Mouse (Mus musculus): ENCODE measurements around the gene Trpm3. TPM values are rescaled to one million over a fixed set of nuclear protein-coding genes. Genes with fewer than 3 reads are reported as not detected.

Gene Trpm3
- total and polyA plus RNA-seq, 3 experiments: 0.49 TPM; not detected in 2

DNA sequence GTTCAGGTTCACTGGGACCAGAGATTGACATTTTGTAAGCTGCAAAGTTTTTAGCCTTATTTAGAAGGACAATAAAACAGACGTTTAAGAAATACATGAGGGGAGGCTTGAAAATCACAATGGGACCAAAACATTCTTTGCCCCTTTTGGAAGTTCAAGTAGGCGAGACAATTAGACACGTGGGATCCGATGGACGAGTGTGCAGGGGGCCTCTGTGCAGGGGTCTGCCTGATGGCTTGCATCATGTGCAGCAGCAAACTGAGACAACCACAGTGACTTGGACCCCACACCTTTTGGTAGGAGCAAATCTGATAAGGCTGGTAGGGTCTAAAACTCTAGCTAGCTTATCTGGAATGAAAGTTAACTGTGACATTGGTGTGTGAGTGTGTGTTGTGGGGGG, 188.4 kb downstream of the Trpm3 start:
- Histone ChIP-seq H3K4me3 (ENCODE audit: low read depth, low read length) (no peak overlapping the region), H3K4me1 (ENCODE audit: insufficient read depth, low read depth, low read length) (no peaks in the 10 kb centered on the region), H3K9me3 (replicated peaks) (no peaks in the 10 kb centered on the region), H3K36me3 (replicated peaks) (no peaks in the 10 kb centered on the region), H3K27me3 (ENCODE audit: insufficient read depth, low read length) (no peaks in the 10 kb centered on the region)
- TF ChIP-seq GATA1 (IDR thresholded peaks at IDR 0.05; ENCODE audit: borderline replicate concordance, low read length) (no peak), TAL1 (conservative IDR thresholded peaks at IDR 0.05; ENCODE audit: low read depth, low read length) (no peak), CTCF (IDR thresholded peaks at IDR 0.05; ENCODE audit: low read depth, low read length) (no peak), GATA2 (IDR thresholded peaks at IDR 0.05; ENCODE audit: borderline replicate concordance, low read depth, low read length) (no peak), POLR2AphosphoS5 (IDR thresholded peaks at IDR 0.05; ENCODE audit: insufficient replicate concordance, low read depth, low read length) (no peak)
- no peak for DNase-seq (ENCODE audit: low spot score)
- no peak for ATAC-seq (ENCODE audit: extremely low read depth, insufficient number of reproducible peaks, low FRiP score, poor library complexity, severe bottlenecking)

DNA sequence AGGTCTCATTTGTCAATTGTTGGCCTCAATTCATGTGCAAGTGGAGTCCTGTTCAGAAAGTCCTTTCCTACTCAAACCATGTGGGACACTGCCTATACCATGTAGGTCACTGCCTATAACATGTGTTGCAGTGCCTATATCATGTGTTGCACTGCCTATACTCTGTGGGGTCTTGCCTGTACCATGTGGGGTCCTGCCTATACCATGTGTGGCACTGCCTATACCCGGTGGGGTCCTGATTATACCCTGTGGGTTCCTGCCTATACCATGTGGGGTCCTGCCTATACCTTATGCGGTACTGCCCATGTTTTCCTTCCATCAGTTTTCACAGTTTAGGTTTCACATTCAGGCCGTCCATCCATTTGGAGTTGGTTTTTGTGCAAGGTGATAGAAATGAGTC, 197.4 kb downstream of the Trpm3 start:
- no peaks in the 10 kb centered on the region for H3K36me3 ChIP-seq (replicated peaks)
- no peaks in the 10 kb centered on the region for H3K9me3 ChIP-seq (replicated peaks)
- no peak for TF ChIP-seq TAL1 (conservative IDR thresholded peaks at IDR 0.05; ENCODE audit: low read depth, low read length)
- TF ChIP-seq CTCF (IDR thresholded peaks at IDR 0.05; ENCODE audit: low read depth, low read length): no peak
- no peak for TF ChIP-seq POLR2AphosphoS5 (IDR thresholded peaks at IDR 0.05; ENCODE audit: insufficient replicate concordance, low read depth, low read length)
- TF ChIP-seq GATA2 (IDR thresholded peaks at IDR 0.05; ENCODE audit: borderline replicate concordance, low read depth, low read length): no peak
- TF ChIP-seq GATA1 (IDR thresholded peaks at IDR 0.05; ENCODE audit: borderline replicate concordance, low read length): no peak
- ATAC-seq (ENCODE audit: extremely low read depth, insufficient number of reproducible peaks, low FRiP score, poor library complexity, severe bottlenecking) (no peak), DNase-seq (ENCODE audit: low spot score) (no peak)
- H3K27me3 ChIP-seq (ENCODE audit: insufficient read depth, low read length): no peaks in the 10 kb centered on the region
- H3K4me3 ChIP-seq (ENCODE audit: low read depth, low read length): no peak overlapping the region
- H3K4me1 ChIP-seq (ENCODE audit: insufficient read depth, low read depth, low read length): no peaks in the 10 kb centered on the region

DNA sequence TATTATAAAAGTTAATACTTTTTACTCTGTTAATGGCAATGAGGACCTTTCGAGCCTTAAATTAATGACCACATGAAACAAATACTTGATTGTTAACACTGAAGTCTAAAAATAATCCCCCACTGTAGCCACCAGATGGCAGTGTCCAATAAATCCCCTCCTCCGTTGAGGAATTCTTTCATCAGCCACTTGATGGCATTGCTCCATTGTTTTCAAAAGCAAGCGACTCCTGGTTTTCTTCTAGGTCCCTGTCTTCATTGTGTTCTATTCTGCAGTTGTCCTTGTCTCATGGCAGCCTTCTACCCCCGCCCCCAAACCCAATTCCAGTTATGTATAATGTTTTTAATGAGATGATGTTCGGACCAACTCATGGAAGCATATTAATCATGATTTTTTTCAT, 198.6 kb downstream of the Trpm3 start:
- Histone ChIP-seq H3K27me3 (ENCODE audit: insufficient read depth, low read length) (no peaks in the 10 kb centered on the region), H3K36me3 (replicated peaks) (no peaks in the 10 kb centered on the region), H3K4me3 (ENCODE audit: low read depth, low read length) (no peak overlapping the region), H3K9me3 (replicated peaks) (no peaks in the 10 kb centered on the region), H3K4me1 (ENCODE audit: insufficient read depth, low read depth, low read length) (no peaks in the 10 kb centered on the region)
- TF ChIP-seq GATA1 (IDR thresholded peaks at IDR 0.05; ENCODE audit: borderline replicate concordance, low read length): no peak
- no peak for TF ChIP-seq GATA2 (IDR thresholded peaks at IDR 0.05; ENCODE audit: borderline replicate concordance, low read depth, low read length)
- TF ChIP-seq TAL1 (conservative IDR thresholded peaks at IDR 0.05; ENCODE audit: low read depth, low read length): no peak
- TF ChIP-seq CTCF (IDR thresholded peaks at IDR 0.05; ENCODE audit: low read depth, low read length): no peak
- no peak for TF ChIP-seq POLR2AphosphoS5 (IDR thresholded peaks at IDR 0.05; ENCODE audit: insufficient replicate concordance, low read depth, low read length)
- DNase-seq (ENCODE audit: low spot score) (peak; percentile 1), ATAC-seq (ENCODE audit: extremely low read depth, insufficient number of reproducible peaks, low FRiP score, poor library complexity, severe bottlenecking) (no peak)

DNA sequence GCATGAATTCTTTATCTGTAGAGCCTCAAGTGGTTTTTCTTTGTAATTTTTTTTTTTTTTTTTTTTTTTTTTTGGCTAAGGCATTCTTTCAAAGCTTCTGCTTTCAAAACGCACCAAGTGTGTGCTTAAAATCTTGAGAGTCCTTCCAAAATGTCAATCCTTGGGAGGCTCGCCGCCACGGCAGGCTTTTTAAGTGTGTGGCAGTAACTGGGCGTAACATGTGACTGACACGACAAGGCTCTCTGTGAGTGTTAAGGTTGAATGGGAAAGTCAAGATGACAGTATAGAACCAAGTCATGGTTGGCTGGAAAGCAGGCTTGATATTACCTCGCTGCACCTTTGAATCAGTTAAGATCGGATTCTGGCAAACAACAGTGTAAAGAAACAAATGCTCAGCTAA, 200.1 kb downstream of the Trpm3 start:
- TF ChIP-seq TAL1 (conservative IDR thresholded peaks at IDR 0.05; ENCODE audit: low read depth, low read length): no peak
- no peak for TF ChIP-seq GATA1 (IDR thresholded peaks at IDR 0.05; ENCODE audit: borderline replicate concordance, low read length)
- TF ChIP-seq GATA2 (IDR thresholded peaks at IDR 0.05; ENCODE audit: borderline replicate concordance, low read depth, low read length): no peak
- TF ChIP-seq POLR2AphosphoS5 (IDR thresholded peaks at IDR 0.05; ENCODE audit: insufficient replicate concordance, low read depth, low read length): no peak
- TF ChIP-seq CTCF (IDR thresholded peaks at IDR 0.05; ENCODE audit: low read depth, low read length): no peak
- H3K4me1 ChIP-seq (ENCODE audit: insufficient read depth, low read depth, low read length): no peaks in the 10 kb centered on the region
- H3K9me3 ChIP-seq (replicated peaks): no peaks in the 10 kb centered on the region
- DNase-seq (ENCODE audit: low spot score): no peak
- no peaks in the 10 kb centered on the region for H3K36me3 ChIP-seq (replicated peaks)
- no peak overlapping the region for H3K4me3 ChIP-seq (ENCODE audit: low read depth, low read length)
- ATAC-seq (ENCODE audit: extremely low read depth, insufficient number of reproducible peaks, low FRiP score, poor library complexity, severe bottlenecking): no peak
- no peaks in the 10 kb centered on the region for H3K27me3 ChIP-seq (ENCODE audit: insufficient read depth, low read length)

DNA sequence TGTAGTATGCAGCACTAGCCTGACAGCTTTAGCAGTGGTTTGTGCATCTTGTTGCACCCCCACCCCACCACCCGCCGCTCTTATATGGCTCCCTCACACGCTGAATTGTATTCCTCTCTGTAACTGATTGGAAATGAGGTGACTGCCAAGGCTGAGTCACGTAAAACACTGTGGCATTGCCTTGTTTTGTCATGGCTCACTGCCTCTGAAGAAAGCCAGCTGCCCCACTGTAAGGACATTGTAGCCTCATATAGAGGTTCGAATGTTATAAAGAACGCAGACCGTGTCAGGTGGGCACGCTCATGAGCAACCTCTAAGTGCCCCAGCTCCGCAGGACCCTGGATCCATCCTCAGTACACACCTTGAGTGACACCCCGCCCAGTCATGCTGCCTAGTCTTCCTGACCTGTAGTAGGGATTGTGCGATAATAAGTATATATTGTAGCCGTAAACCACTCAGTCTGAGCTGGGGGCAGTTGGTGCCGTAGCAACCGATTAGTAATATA, 215.2 kb downstream of the Trpm3 start:
- ATAC-seq (ENCODE audit: extremely low read depth, insufficient number of reproducible peaks, low FRiP score, poor library complexity, severe bottlenecking): no peak
- no peak overlapping the region for H3K4me3 ChIP-seq (ENCODE audit: low read depth, low read length)
- H3K27me3 ChIP-seq (ENCODE audit: insufficient read depth, low read length): no peaks in the 10 kb centered on the region
- H3K9me3 ChIP-seq (replicated peaks): no peaks in the 10 kb centered on the region
- TF ChIP-seq GATA1 (IDR thresholded peaks at IDR 0.05; ENCODE audit: borderline replicate concordance, low read length): no peak
- no peak for TF ChIP-seq POLR2AphosphoS5 (IDR thresholded peaks at IDR 0.05; ENCODE audit: insufficient replicate concordance, low read depth, low read length)
- TF ChIP-seq TAL1 (conservative IDR thresholded peaks at IDR 0.05; ENCODE audit: low read depth, low read length): no peak
- no peak for TF ChIP-seq GATA2 (IDR thresholded peaks at IDR 0.05; ENCODE audit: borderline replicate concordance, low read depth, low read length)
- TF ChIP-seq CTCF (IDR thresholded peaks at IDR 0.05; ENCODE audit: low read depth, low read length): no peak
- DNase-seq (ENCODE audit: low spot score): no peak
- H3K4me1 ChIP-seq (ENCODE audit: insufficient read depth, low read depth, low read length): no peaks in the 10 kb centered on the region
- no peaks in the 10 kb centered on the region for H3K36me3 ChIP-seq (replicated peaks)

DNA sequence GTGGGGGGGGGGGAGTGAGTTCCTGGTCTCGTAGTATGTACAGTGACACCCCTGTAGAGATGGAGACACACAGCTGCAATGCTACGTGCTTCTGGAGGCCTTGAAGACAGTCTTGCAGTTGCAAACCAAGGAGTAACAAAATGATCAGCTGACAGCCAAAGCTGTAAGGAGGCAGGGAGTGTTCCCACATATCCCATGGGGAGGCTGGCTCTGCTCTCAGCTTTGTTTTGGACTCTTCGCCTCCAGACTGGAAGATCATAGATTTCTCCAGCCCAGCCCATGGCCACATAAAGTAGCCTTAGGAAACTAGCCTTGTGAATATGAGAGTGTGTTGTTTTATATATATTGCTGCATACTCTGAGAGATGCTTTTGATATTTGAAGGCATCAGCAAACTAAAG, 248.0 kb downstream of the Trpm3 start:
- Histone ChIP-seq H3K9me3 (replicated peaks) (no peaks in the 10 kb centered on the region), H3K27me3 (ENCODE audit: insufficient read depth, low read length) (no peaks in the 10 kb centered on the region), H3K36me3 (replicated peaks) (no peaks in the 10 kb centered on the region), H3K4me1 (ENCODE audit: insufficient read depth, low read depth, low read length) (no peaks in the 10 kb centered on the region), H3K4me3 (ENCODE audit: low read depth, low read length) (no peak overlapping the region)
- TF ChIP-seq TAL1 (conservative IDR thresholded peaks at IDR 0.05; ENCODE audit: low read depth, low read length): no peak
- no peak for TF ChIP-seq GATA2 (IDR thresholded peaks at IDR 0.05; ENCODE audit: borderline replicate concordance, low read depth, low read length)
- TF ChIP-seq POLR2AphosphoS5 (IDR thresholded peaks at IDR 0.05; ENCODE audit: insufficient replicate concordance, low read depth, low read length): no peak
- no peak for TF ChIP-seq CTCF (IDR thresholded peaks at IDR 0.05; ENCODE audit: low read depth, low read length)
- no peak for TF ChIP-seq GATA1 (IDR thresholded peaks at IDR 0.05; ENCODE audit: borderline replicate concordance, low read length)
- DNase-seq (ENCODE audit: low spot score): no peak
- no peak for ATAC-seq (ENCODE audit: extremely low read depth, insufficient number of reproducible peaks, low FRiP score, poor library complexity, severe bottlenecking)
